Comparison of ENCODE assay signal across 12 mouse cellular contexts in the genomic region with DNA sequence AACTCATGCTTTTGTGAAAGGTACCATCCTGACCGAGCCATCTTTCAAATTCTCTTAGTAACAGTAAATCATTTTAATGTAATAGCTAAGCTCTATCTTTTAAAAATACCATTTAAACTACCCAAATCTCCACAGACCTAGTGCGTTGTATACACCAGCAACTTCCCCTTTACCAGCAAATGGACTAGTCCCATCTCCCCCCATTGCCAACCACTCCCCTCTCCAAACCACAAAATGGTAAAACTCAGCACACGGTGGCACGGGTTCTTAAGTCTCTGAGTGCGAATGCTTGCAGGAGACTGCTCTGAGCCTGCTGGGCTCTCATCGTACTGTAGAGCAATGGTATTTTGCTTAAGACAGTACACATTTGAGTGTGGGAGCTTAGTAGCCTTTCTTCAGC.
"Had no signal": no experiment of that assay in that cellular context is flagged by ENCODE, and none has a peak within 500 bp of the region (broad histone marks: within the 10 kb centered on the region; RNA-seq: fewer than 3 reads in every experiment).

No protein-coding gene starts in this region.

- DNase-seq: kidney, adult 2 months; kidney, postnatal 10 days; kidney, postnatal 4 days; liver; lung, adult 18-20 months; lung, postnatal 10 days; lung, postnatal 36 days; thymus, adult 18-20 months; thymus, postnatal 4 days had no signal

- ATAC-seq: intestine, postnatal 0 days; liver, embryonic 12.5 days; midbrain, embryonic 16.5 days had no signal
